Mouse (Mus musculus) midbrain, embryonic 11.5 days (tissue): ENCODE results near the gene Klhl31. TPM values are rescaled to one million over a fixed set of nuclear protein-coding genes. Genes with fewer than 3 reads are reported as not detected.
A peak's percentile ranks its signal among the peaks of the same experiment; 100 is the strongest.

Experiments
- ATAC-seq: fragments of 200-750 bp; cut with Nextera tagmentation; 2 replicates; pipeline ENCODE4 v1.8.0; 2017; ENCODE audit warnings: moderate TSS enrichment, moderate library complexity; ENCODE audit not compliant: low FRiP score
- DNase-seq: peaks from one replicate; pipeline ENCODE4 v3.0.0; 2015; ENCODE audit warnings: low spot score; ENCODE audit errors: missing footprints
- H3K27ac ChIP-seq: fragments of 300-500 bp; sonication (generic); 2 replicates; pipeline ENCODE4 v1.5.1; 2014; ENCODE audit warnings: low read depth, low read length
- H3K27me3 ChIP-seq: fragments of 300-500 bp; sonication (generic); 2 replicates; pipeline ENCODE4 v1.6.1; 2014; ENCODE audit warnings: mild to moderate bottlenecking, low read length, moderate library complexity, mixed read lengths; ENCODE audit not compliant: control insufficient read depth, insufficient read depth
- H3K36me3 ChIP-seq: fragments of 300-500 bp; sonication (generic); 2 replicates; pipeline ENCODE4 v1.6.1; 2014; ENCODE audit warnings: mild to moderate bottlenecking, low read length, moderate library complexity, mixed read lengths; ENCODE audit not compliant: control insufficient read depth, insufficient read depth
- H3K4me1 ChIP-seq: fragments of 300-500 bp; sonication (generic); 2 replicates; pipeline ENCODE4 v1.6.1; 2014; ENCODE audit warnings: low read length; ENCODE audit not compliant: control insufficient read depth, insufficient read depth
- H3K4me2 ChIP-seq: fragments of 300-500 bp; sonication (generic); 2 replicates; pipeline ENCODE4 v1.6.1; 2014; ENCODE audit warnings: mild to moderate bottlenecking, moderate library complexity
- H3K4me3 ChIP-seq: fragments of 300-500 bp; sonication (generic); 2 replicates; pipeline ENCODE4 v1.5.1; 2014; ENCODE audit warnings: low read depth, low read length
- H3K9ac ChIP-seq: fragments of 300-500 bp; sonication (generic); 2 replicates; pipeline ENCODE4 v1.6.1; 2014; ENCODE audit warnings: low read length
- H3K9me3 ChIP-seq: fragments of 300-500 bp; sonication (generic); 2 replicates; pipeline ENCODE4 v1.6.1; 2016; ENCODE audit warnings: low read length; ENCODE audit not compliant: control insufficient read depth
- WGBS: fragments of 180-500 bp; shearing (Covaris S2); extraction: QIAGEN DNeasy Blood & Tissue Kit; methylation state at CpG from one replicate; pipeline ENCODE4 v1.1.7; 2014; 5-methylcytosine and 5-hydroxymethylcytosine counted together
- polyA plus RNA-seq: library from polyadenylated mRNA; unstranded; fragments of >200 nt; fragmentation: Nextera tagmentation; extraction: Ambion mirVana; gene quantifications from 2 replicates; pipeline ENCODE4 v1.2.1, GENCODE M21; 2014

The Klhl31 gene
- polyA plus RNA-seq, 1 experiment from 2014 or later = 0.14 TPM

DNA sequence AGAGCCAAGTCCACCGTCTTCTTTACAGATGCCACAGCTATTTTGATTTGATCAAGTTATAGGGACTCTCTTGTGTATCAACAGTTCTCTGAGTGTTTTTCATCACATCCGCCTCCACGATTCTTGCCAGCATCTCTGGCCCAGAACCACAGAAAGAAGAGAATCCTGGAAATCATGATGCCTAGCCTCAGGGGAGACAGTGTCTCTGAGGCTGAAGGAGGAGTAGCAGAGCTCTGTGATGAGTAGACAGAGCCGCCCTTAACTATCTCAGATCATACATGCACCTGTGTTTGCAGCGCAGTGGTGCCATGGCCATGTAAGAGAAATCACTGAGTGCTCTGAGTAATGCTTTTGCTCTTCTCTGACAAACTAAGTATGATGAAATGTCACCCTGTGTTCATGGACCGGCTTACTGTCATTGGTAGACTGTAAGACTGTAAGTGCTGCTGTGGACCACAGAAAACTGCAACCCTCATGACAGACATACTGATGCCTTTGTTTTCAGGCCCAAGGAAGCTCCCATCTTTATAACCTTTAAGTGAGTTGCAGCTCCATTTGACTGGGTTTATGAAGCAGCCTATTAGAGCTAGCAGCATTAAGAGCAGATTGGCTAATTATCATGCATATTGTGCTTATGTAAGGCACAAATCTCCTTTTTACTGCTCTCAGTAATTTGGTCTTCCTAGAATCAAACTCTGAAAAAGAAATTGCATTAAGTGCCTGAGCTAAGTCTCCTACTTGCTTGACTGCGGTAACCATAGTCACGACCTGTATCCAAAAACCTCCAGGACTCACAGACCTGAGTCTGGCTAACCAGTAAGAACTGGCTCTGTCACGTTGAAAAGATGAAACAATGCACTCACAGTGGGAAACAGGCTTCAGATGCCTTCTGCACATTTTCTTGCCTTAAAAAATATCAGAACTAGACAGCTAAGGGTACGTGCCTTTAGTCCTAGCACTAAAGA lies 33.7 kb upstream of the Klhl31 start:
- no peaks in the 10 kb centered on the region for H3K27me3 ChIP-seq
- H3K36me3 ChIP-seq = no peaks in the 10 kb centered on the region
- ATAC-seq (no peak), DNase-seq (no peak)
- H3K4me1 ChIP-seq = no peaks in the 10 kb centered on the region
- H3K4me3 ChIP-seq = no peak overlapping the region
- no peak overlapping the region for H3K27ac ChIP-seq
- H3K4me2 ChIP-seq = no peak overlapping the region
- no peaks in the 10 kb centered on the region for H3K9me3 ChIP-seq
- WGBS = 81% methylated on average over 10 of the region's 10 CpGs
- H3K9ac ChIP-seq = no peak overlapping the region

DNA sequence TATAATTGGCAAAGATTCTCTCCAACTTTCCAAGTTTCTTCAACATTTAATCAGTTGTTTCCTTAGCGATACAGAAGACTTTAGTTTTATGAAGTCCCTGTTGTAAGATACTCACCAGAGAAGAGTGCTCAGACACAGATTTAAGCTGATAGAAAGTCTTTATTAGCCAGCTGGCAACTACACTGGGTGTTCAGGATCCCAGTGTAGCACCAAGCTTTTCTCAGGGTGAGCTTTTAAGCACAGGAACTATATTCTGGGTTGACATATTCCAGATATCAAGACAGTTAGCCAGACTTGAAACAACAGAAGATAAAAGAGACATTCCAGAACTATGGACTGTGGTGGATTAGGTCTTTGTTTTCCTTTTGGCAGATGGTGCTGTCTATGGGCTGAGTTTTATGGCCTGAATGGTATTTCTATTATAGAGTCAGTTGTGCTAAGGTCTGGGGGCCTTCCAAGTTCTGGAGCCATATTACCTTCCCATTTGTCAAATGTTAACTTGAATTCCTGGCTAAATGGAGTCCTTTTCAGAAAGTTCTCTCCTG lies 32.3 kb upstream of the Klhl31 start:
- H3K4me3 ChIP-seq = no peak overlapping the region
- no peak overlapping the region for H3K4me2 ChIP-seq
- no peak for ATAC-seq
- no peaks in the 10 kb centered on the region for H3K27me3 ChIP-seq
- no peak for DNase-seq
- H3K9ac ChIP-seq = no peak overlapping the region
- H3K9me3 ChIP-seq = no peaks in the 10 kb centered on the region
- WGBS = 91% methylated on average over 1 of the region's 1 CpGs
- H3K4me1 ChIP-seq = no peaks in the 10 kb centered on the region
- no peaks in the 10 kb centered on the region for H3K36me3 ChIP-seq
- no peak overlapping the region for H3K27ac ChIP-seq

DNA sequence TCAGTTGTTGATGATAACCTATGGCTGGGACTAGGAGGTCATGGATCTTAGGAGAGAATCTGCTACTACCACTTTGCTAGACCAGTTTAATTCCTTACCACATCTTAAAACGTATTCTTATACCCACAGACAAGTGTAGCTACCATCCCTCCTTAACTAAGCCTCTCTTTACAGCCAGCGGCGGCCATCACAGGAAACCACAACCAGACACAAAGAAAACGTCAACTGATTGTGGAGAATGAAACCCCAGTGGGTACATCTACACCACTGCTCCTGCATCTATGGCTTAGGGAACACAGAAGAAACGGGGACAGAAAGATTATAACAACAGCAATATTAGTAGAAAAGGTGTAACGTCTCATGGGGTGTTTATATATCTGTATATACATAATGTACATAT lies 29.0 kb upstream of the Klhl31 start:
- H3K36me3 ChIP-seq = no peaks in the 10 kb centered on the region
- ATAC-seq (no peak), DNase-seq (no peak)
- no peak overlapping the region for H3K27ac ChIP-seq
- no peak overlapping the region for H3K9ac ChIP-seq
- no peaks in the 10 kb centered on the region for H3K27me3 ChIP-seq
- H3K4me3 ChIP-seq = no peak overlapping the region
- H3K4me1 ChIP-seq = no peaks in the 10 kb centered on the region
- H3K4me2 ChIP-seq = no peak overlapping the region
- 80% methylated on average over 6 of the region's 6 CpGs for WGBS
- H3K9me3 ChIP-seq = no peaks in the 10 kb centered on the region

DNA sequence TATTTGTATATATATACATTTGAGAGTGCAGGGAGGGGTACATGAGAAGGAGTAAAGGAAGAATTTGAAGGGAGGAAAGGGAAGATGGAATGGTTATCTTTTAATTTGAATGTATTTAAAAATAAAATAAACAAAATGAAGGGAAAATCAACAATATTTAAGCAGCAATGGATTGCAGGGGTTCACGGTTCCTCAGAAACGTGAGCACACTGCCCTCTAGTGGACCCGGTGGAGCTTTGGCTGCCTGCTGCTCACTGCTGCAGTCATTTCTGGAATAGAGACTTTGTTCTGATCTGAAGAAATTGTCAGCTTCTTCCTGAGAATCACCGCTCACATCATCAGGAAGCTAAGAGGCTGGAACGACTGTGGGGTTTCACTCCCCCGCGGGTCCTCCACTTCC lies 28.5 kb upstream of the Klhl31 start:
- DNase-seq = peak; percentile 88
- H3K27ac ChIP-seq = no peak overlapping the region
- no peaks in the 10 kb centered on the region for H3K27me3 ChIP-seq

GRCm38 (mm10) chr9:77610811-77611210 lies 25.5 kb upstream of the Klhl31 start:
- Histone ChIP-seq H3K36me3 (no peaks in the 10 kb centered on the region), H3K4me1 (no peaks in the 10 kb centered on the region), H3K9ac (no peak overlapping the region), H3K4me2 (no peak overlapping the region), H3K4me3 (no peak overlapping the region), H3K27ac (no peak overlapping the region), H3K9me3 (peaks cover 3% of the 10 kb centered on the region; the same call in 1 of the 2 replicates), H3K27me3 (no peaks in the 10 kb centered on the region)
- ATAC-seq = no peak
- DNase-seq = peak; percentile 31

More for the DNA sequence above, 28.5 kb upstream of the Klhl31 start:
- Histone ChIP-seq H3K4me1 (no peaks in the 10 kb centered on the region), H3K4me2 (no peak overlapping the region), H3K36me3 (no peaks in the 10 kb centered on the region), H3K9ac (no peak overlapping the region), H3K9me3 (no peaks in the 10 kb centered on the region), H3K4me3 (no peak overlapping the region)
- WGBS = 31% methylated on average over 5 of the region's 7 CpGs
- ATAC-seq = no peak

DNA sequence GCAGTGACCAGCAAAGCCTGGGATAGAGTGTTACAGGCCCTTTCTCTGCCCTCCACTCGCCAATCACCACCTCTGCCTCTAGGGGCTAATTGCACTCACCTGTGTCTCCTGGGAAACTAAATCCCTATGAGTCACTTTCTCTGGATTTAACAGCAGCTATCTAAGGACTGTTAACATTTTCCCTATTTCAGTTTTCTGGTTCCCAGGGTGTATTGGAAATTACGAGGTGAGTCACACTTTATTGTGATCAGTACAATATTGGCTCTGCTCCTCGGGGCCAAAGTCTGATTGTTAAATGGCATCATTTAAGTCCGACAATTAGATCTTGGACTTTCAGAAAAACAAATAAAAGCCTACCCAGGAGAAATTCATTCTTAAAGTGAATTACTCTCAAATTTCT lies 24.0 kb upstream of the Klhl31 start:
- H3K36me3 ChIP-seq = no peaks in the 10 kb centered on the region
- DNase-seq = no peak
- WGBS = 85% methylated on average over 4 of the region's 4 CpGs
- H3K4me3 ChIP-seq = no peak overlapping the region
- no peaks in the 10 kb centered on the region for H3K4me1 ChIP-seq
- no peaks in the 10 kb centered on the region for H3K27me3 ChIP-seq
- peaks cover 3% of the 10 kb centered on the region; the same call in 1 of the 2 replicates for H3K9me3 ChIP-seq
- no peak overlapping the region for H3K4me2 ChIP-seq
- no peak overlapping the region for H3K27ac ChIP-seq
- H3K9ac ChIP-seq = no peak overlapping the region
- ATAC-seq = no peak

DNA sequence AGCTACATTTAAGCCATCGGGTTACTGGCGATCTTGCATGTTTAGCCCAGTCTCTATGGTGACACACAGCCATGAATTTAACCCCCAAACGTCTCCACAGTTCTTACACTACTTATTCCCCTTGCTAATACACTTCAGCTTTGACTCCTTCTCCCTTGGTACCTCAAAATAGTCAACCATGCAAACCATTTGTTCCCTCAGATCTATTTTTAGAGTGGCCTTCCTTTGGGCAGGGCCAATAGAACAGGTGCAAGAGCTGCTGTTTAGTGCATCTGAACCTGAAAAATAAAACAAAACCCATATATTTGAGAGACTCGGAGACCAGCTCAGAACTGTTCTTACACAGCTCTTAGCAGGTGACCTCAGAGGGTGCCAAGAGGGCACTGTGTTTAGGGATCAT lies 20.4 kb upstream of the Klhl31 start:
- no peaks in the 10 kb centered on the region for H3K27me3 ChIP-seq
- no peaks in the 10 kb centered on the region for H3K4me1 ChIP-seq
- H3K36me3 ChIP-seq = no peaks in the 10 kb centered on the region
- H3K4me3 ChIP-seq = no peak overlapping the region
- no peak overlapping the region for H3K4me2 ChIP-seq
- ATAC-seq (no peak), DNase-seq (no peak)
- 69% methylated on average over 4 of the region's 4 CpGs for WGBS
- no peak overlapping the region for H3K9ac ChIP-seq
- H3K27ac ChIP-seq = no peak overlapping the region
- peaks cover 3% of the 10 kb centered on the region; the same call in 1 of the 2 replicates for H3K9me3 ChIP-seq

GRCm38 (mm10) chr9:77616796-77617195 lies 19.5 kb upstream of the Klhl31 start:
- 51% methylated on average over 4 of the region's 4 CpGs for WGBS
- Histone ChIP-seq H3K4me1 (no peaks in the 10 kb centered on the region), H3K4me2 (no peak overlapping the region), H3K36me3 (no peaks in the 10 kb centered on the region), H3K27ac (no peak overlapping the region), H3K27me3 (no peaks in the 10 kb centered on the region), H3K9me3 (peaks cover 3% of the 10 kb centered on the region; the same call in 1 of the 2 replicates), H3K4me3 (no peak overlapping the region), H3K9ac (no peak overlapping the region)
- ATAC-seq (no peak), DNase-seq (no peak)

DNA sequence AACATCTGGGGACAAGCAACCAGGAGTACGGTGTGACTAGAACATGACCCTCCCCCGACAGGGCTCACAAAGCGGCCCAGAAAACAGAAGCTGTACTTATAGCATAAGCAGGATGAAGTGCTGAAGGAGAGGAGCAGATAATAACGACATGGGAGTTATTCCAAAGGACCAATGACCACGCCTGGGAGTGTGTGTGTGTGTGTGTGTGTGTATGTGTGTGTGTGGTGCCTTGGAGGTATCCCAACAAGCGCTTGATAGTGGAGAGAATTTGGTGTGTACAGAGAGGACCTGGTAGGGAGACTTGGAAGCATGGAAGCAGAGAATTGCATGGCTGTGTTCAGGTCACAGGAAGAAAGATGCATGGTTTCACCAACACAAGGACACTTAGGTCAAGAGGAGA lies 18.5 kb upstream of the Klhl31 start:
- Histone ChIP-seq H3K4me1 (no peaks in the 10 kb centered on the region), H3K9me3 (peaks cover 3% of the 10 kb centered on the region; the same call in 1 of the 2 replicates), H3K27ac (no peak overlapping the region), H3K4me3 (no peak overlapping the region), H3K36me3 (no peaks in the 10 kb centered on the region), H3K9ac (no peak overlapping the region), H3K4me2 (no peak overlapping the region), H3K27me3 (no peaks in the 10 kb centered on the region)
- ATAC-seq (no peak), DNase-seq (no peak)
- 88% methylated on average over 6 of the region's 6 CpGs for WGBS
